Mouse (Mus musculus) kidney, postnatal 36 days (tissue): Measurements from ENCODE around the gene Gm2a.
A peak's percentile ranks its signal among the peaks of the same experiment; 100 is the strongest.

Experiments used
- DNase-seq, 2 experiments: peaks; one replicate each; pipeline ENCODE4 v3.0.0; 2021 to 2022; ENCODE audit warnings: mixed read lengths in 2 of 2

The Gm2a gene

DNA sequence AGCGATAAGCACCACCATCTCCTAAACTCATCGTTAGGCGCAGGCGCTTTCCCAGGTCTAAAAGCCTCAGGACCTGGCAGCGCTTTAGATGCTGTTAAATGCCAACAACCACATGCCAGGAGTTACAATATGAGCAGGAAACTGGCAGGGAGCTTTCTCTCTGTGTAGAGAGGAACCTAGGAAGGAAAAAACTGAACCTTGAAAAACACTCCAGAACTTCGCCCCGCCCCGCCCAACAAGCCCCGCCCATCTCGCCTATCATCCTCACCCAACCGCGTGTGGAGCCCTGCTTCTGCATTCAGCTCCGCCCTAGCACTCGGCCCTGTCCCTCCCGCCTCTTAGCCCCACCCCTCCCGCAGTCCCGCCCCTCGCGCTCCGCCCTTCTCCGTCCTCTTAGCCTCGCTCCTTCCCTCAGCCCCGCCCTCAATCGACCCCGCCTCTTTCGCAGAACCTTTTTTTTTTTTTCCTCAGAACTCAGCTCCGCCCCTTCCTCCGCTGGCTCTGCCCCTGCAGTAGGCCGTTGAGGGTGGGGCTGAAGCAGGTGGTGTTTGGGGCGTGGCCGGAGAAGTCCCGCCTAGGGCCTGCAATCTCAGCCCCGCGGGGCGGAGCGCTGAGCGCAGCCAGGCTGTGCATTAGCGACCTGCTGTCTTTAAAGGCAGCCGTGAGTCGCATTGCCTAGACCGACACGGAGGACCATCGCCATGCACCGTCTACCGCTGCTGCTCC is at the start of gene Gm2a:
Gm2a (plus strand) TSS at position 653 of the 726 bp plus-strand sequence.
- DNase-seq = peak; percentile 97

DNA sequence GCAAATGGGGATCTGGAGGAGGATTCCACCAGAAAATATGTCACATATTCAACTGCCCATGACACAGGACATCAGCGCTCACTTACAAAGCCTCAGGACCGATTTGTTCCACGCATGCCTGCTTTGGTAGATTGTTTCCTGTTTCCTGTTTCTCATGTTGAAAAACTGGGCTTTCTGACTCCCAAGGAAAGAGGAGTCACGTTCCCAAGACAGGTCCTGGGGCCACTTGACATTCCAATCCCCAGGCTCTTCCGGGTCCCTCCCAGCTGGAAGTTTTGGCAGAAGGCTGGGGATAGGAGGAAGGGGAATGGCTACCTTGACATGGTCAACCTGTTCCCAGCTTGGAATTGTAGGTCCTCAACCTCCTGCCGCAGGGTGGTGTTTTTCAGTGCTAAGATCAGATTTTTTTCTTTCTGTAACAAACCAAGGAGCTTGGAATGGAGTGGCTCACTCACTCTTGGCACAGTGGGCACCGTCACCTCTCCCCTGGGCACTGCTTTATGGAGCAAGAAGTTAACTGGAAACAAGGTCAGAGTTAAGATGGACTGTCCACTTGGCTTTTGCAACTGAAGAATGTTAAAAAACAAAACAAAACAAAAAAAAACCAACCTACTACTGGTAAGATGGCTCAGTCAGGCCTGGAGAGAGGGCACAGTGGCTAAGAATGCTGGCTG is 46.9 kb upstream of the Gm2a start:
- DNase-seq = peak; percentile 27 to 35

DNA sequence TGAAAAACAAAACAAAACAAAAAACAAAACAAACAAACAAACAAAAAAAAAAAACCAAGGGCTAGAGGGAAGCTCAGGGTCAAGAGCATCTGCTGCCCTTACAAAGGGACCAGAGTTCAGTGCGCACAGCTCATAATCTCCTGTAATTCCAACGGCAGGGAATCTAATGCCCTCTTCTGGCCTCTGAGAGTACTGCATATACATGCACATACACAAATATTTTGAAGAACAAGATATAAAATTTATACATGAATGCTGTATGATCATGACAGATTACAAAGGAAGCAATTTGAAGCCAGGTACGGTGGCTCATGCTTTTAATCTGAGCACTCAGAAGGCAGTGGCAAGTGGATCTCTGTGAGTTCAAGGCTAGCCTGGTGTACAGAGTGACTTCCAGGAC is 40.4 kb upstream of the Gm2a start:
- DNase-seq = no peak

DNA sequence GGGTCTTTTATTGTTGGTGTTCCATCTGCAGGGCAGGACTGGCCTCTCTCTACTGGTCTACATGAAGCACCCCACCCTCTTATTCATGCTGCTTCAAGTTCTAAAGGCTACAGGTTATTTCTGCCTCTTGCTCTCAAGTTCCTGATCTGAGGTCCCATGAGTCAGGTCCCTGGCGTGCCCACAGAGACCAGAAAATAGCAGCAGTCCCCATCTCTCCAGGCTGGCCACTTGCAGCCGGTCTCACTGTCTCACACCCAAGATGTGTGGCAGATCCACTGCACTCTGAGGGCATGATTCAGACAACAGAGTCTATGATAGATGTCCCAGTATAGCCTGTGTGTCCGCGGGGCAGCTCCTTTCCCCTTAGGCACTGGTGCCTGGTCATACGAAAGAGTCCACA is 37.1 kb upstream of the Gm2a start:
- DNase-seq = no peak

DNA sequence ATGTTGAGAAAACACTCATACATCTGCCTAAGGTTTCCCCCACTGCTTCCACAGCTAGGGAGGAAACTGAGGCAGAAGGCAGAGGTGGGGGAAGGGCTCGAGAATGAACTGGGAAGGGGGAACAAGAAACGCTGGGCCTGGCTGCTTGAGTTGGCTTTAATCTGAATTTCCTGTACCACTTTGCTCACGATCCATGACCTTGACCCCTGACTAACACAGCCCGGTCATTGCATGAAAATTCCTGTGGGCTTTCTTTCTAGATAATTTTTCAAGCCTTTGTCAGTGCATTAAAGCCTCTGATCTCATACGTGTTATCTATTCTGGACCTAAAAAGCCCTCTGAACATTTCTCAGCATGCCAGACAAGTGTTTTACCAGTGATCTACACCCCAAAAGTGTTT is 35.1 kb upstream of the Gm2a start:
- DNase-seq = no peak

DNA sequence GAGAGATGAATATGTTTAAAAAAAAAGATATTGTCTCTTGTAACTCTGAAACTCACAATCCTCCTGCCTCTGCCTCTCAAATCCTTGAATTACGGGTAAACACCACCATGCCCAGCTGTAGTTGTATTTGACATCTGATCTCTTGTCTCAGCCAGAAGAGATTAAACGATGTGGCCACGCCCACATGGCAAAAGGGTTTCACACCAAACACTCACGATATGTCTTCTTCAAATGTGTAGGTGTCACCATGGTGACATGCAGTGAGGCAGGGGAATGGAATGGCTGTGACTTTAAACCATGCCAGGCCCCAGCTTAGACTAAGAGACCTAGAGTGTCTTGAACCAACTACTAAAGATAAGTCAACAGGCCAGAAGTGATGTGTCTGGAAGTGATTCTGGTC is 31.0 kb upstream of the Gm2a start:
- DNase-seq = no peak

DNA sequence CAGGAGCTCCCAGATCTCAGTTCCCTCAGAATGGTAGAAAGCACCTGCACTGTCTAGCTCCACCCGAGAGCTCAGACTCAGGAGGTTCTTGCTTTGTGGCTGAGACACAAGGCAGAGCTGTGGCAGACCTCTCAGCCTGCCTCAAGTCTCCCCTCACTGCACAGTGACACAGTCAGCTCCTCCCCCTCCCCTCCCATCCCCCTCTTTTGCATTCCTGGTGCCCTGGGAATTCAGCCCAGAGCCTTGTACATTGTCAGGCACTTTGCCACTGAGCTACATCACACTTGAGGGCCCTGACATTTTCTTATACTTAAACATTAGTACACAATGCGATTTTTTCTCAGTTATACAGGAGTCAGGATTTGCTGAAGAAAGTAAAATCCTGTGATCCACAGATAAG is 28.9 kb upstream of the Gm2a start:
- DNase-seq = no peak

DNA sequence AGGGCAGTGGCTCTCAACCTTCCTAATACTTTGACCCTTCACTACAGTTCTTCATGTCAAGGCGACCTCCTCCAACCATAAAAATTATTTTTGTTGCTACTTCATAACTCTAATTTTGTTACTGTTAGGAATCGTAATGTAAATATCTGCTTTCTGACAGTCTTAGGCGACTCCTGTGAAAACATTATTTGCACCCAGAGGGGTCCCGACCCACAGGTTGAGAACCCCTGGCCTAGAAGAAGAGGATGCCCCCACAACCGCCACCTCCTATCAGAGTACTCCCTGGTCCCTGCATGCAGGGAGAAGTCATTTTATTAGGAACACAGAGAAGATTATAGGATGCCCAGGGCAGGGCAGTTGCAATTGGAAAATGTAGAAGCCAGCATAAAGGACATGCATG is 26.6 kb upstream of the Gm2a start:
- no peak for DNase-seq

DNA sequence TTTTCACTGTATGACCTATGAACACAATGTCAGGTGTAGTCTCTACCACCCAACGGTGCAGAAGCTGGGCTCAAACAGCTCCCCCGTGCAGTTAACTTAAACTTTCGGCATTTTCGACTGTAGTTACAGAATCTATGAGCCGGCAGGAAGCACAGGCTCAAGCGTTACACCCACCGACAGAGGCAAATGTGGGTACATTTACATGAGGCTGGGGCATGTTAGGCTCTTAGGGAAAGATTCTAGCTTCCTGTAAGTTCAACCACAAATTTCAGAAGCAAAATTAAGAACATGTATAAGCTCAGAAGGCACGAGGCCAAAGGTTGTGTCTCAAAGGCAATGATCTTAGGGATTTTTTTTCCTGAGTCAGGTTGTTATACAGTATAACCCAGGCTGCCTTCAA is 25.4 kb upstream of the Gm2a start:
- no peak for DNase-seq

DNA sequence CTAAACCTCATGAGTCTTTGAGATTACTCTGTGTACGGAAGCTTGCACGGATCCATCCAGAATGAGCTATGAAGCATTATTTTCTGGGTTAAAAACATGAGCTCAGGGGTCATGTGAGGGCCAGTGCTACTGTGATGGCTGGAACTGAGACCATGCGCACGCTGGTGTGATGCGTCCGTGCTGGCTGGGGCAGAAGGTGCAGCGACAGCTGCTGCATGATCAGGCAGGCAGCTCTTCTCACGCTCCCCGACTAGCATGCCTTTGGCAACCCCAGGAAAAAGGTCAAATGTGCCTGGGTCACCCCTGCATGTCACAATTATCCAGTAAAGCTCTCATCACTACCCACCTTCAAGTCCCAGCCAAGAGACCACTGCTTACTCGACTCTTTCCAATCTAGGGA is 24.7 kb upstream of the Gm2a start:
- no peak for DNase-seq

DNA sequence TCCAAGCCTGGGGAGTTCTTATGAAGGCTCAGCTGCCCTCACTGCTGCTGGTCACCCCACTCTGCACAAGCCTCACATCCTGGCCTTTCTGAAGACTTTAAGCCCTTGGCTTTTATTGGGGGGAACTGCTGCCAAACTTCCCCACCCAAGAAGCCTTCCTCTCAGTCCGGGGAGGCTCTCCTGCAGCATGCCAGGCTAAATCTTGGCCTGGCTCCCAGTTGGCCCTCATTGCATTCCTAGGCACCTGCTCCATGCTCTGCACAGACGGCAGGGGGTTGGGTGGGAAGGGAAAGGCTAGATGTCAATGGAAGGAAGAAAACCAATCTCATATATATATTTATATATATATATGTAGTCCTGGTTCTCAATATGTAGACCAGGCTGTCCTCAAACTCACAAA is 22.3 kb upstream of the Gm2a start:
- peak; percentile 36 to 63 for DNase-seq

DNA sequence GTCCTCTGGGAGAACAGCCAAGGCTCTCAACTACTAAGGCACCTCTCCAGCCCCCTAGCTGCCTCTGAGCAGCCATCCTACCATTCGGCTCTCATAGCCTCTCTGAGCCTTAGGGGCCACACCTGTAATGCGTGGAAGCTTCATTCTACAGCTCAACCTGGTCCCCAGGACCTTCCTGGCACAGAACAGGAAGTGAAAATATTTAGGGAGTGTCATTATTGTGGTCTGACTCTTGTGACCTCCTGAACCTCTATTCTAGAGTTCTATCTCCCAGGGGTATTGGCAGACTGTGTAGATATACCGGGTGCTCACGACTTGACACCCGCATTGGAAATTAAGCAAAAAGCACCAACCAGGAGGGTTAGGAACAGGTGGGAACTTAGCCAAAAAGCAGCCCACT is 21.7 kb upstream of the Gm2a start:
- no peak for DNase-seq

DNA sequence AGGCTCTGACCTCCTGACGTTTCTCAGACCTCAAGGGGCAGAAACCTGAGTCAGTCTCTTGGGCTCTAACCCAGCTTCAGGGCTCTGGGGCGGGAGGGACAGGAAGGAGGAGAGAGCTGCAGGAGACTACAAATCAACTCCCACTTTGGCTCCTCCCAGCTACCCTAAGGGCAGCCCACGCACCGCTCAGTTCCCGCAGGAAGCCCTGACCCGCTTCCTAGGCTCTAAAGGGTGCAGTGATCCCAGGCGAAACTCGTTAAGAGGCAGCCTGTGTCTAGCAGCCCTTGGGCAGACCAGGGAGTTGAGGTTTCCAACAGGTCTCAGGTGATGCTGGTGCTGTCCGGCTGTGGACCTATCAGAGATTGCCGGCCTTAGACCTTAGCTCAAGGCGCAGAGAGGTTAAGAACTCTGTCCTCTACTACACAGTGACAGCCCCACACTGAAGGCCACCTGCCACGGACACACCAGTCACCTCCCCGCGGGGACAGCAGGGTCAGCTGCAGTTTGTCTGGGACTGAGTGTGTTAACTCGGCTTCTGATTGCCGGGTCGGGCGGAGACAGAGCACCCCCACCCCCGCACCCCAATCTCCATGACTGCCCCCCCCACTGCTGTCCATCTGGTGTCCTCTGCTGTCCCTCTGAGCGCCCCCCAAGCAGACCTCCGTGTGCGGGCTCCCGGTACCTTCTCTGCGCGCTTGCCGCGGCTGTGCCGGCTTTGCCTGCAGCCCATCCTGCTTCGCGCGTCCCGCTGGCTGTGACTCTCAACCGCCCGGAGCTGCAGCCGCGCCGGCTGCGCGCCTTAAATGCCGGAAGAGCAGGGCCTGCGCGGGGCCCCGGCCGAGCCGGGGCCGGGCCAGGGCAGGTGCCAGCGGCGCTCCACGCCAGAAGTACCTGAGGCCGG is 20.3 kb upstream of the Gm2a start, which contains the start of gene Ccdc69:
Ccdc69 (minus strand) TSS at position 801 of the 901 bp plus-strand sequence.
- DNase-seq = peak; percentile 50 to 75

DNA sequence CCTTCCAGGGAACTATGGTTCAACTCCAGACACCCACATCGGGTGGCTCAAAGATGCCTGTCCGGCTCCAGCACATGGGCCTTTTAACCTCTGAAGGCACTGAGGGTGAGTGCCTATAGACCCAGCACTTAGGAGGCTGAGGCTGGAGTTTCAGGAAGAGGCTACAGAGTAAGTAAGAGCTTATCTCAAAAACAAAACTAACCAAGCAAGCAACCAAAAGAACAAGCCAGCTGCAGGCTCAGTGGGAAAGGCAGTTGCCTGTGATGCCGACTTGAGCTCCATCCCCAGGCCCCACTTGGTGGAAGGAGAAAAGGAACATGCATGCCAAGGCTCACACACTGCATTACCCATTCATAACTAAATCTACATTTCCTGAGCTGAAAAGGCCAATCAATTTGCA is 19.4 kb upstream of the Gm2a start:
- no peak for DNase-seq

DNA sequence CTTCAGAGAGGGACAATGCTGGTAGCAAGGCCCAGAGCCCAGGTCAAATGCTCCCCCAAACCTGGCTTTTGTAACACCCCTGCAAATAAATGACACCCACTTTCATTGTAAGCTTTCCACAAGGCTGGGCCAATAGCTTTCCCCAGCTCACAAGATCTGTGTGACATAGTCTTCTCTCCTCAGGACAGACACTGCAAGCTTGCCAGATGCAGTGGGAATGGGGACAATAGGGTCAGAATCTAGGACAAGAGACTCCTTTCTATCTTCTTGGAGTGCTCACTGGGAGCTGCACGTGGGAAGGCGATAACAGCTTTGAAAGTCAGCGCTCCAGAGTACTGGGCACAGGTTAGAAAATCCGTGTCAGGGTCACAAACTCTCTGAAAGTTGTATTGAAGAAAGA is 18.7 kb upstream of the Gm2a start:
- DNase-seq = no peak

DNA sequence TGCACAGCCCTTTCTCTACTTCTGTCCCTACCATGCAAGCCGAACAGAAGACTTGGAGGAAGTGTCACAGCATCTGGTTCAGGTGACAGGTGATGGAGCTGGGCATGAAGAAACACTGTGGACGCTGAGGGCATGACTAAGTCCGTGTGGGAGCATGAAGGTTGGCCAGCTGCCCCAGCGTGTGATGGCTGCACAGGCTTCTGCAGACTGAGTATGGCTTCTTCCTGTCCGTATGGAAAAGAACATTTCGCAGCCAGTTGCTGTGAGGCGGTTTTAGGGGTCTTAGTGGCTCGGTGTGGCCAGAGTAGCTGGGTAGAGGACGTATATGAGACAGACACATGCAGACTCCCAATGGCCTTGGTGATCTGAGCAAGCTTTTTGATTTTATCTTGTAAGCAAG is 16.7 kb upstream of the Gm2a start:
- no peak for DNase-seq

DNA sequence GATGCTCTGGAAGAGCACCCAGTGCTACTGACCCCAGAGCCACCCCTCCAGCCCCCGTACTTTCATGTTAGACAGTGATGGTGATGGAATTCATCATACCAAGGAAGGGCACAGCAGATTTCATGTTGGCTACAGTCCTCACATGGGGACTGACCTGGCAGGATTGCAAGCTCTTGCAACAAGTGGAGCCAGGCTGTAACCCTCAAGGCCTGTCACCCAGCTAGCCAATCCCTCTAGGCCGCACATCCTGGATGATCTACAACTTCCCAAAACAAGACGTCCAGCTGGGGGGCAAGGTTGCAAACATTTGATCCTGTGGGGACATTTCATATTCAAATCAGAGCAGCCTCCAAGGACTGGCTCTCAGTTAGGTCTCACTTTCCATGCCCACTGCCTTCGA is 13.3 kb upstream of the Gm2a start:
- DNase-seq = peak; percentile 35 to 40

DNA sequence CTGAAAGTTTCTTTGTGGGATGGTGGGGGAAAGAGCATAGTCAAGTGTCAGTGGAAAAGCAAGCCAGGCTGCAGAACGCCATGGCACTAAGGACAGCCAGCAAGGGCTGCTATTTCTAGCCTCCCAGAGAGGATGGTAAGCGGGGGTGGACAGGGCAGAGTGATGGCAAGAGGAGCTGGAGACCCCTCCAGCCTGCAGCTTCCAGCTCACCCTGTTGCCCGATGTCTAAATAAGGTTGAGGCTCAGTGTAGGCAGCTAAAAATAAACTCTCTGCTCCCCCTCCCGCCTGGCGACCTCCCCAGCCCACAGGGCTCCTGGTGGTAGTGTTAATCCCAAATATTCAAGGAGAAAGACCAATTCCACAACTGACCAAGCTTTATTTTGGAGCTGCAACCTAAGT is 12.5 kb upstream of the Gm2a start:
- no peak for DNase-seq

DNA sequence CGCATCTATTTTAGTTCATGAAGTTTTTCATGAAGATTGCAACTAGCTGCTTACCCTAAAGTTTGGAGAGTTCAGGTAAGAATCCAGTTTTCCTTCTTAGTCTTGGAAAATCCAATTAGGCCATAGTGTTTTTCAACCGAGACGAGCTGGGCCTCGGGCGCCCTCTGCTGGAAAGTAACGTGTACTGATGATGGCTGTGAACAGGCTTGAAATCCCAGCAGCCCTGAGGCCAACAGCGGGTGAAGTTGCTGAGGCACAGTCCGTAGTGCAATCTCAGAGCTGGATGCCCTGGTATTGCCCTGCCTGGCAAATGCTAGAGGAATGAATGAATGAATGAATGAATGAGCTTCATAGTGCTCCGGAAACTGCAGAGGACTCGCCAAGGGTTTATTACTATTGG is 10.9 kb upstream of the Gm2a start:
- peak; percentile 68 to 88 for DNase-seq

DNA sequence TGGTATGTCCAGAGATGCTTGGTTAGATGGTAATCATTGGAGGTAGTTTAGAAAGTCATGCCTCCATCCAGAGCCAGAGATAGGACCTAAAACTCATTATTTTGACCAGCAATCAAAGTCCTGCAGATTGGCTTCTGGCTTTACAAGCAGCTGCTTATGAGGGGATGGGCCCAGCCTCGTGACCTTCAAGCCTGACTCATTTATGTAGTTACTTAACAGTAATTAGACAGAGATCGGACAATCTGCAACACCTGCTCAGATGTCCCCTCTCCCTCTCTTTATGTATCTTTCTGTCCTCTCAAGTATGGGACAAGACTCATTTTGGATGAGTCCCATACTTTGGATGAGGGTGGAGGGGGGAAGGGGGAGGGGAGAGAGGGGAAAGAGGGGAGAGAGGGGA is 8.0 kb upstream of the Gm2a start:
- DNase-seq = no peak

DNA sequence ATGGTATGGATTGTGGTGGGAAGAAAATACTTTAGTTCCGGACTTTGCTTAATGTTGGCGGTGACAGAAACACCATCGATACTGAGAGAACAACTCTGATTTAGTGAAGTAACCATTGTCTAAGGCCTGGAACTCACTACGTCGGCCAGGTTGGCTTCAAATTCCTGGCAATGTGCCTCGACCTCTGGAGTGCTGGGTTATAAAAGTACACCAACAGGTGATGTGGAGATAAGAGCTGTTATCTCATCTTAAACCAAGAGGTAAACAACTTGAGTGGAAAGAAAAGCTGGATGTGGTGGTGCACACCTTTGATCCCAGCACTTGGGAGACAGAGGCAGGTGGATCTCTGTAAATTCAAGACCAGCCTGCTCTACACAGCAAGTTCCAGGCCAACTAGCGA is 4.8 kb upstream of the Gm2a start:
- no peak for DNase-seq

DNA sequence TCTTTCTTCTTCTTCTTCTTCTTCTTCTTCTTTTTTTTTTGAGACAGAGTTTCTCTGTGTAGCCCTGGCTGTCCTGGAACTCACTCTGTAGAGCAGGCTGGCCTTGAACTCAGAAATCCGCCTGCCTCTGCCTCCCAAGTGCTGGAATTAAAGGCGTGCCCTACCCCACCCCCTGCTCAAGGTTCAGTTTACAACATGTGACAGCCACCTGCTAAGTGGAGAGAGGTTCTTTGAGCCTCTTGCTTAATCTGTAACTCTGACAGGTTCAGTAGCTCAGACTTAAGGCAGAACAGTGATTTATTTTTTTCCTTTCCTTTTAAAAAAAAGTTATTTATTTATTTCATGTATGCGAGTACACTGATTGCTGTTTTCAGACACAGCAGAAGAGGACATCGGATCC is 1.6 kb upstream of the Gm2a start:
- DNase-seq = peak; percentile 68 to 75

DNA sequence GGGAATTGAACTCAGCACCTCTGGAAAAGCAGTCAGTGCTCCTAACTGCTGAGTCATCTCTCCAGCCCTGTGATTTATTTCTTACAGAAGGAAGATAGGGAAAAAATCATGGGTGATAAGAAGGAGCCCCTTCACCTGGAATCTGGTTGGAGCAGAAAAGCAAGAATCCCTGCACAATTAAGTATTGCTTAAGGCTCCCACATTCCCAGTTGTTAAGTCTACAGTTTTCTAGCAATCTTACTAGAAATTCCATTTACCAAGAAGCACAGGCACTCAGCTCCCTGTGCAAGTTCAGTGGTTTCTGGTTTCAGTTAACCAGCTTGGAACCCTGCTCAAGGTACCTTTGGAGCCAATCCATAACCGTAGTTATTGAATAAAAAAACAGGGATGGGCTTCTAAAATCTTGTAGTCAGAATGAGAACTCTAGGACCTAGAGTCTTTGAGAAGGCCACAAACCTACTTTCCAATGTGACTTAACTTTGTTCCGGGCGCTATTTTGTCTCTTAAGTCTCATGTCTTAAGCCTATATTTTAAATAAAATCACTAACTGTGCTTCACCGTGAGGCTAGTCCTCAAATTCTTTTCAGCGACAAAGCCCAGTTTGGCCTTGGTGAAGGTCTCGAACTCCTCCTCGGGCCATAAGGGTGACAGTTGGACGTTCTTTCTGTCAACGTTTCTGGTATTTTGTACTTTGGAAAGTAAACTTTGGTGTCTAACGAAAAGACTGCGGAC is 1.0 kb upstream of the Gm2a start:
- DNase-seq = peak; percentile 32 to 58
